ENCODE assay signal across 19 mouse cellular contexts in the genomic region with DNA sequence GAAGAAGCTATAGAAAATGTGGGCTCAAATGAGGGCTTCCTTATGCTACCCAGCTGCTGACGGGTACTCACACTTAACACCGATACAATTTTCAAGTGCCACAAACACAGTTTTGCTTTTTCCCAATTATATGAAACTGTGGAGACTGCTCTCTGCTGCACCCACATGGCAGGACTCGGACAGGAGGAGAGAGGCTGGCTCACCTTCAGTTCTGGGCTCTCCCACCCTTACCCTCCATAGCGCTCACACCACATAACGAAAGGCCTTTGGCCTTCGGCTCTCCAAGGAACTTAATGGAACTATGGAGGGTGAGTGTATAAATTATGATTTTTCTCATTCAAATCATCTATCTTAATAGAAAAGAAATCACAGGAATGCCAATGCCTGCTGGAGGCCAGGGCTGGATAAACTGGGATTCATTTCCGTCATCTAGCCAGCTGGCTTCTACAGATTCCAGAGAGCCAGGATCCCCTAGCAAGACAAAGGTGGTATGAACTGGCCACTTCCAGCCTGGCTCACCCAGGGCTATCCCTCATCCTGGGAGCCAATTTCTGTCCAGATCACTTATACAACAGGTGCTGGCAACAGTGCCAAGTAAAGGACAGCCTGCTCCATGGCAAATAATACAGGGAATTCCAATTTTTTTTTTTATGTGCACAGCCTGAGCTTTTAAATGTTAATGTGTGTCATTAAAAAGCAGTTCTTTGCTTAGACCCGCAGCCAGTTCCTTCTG. TPM values are rescaled to one million over a fixed set of nuclear protein-coding genes. Genes with fewer than 3 reads are reported as not detected.
DNase-seq lines count a peak whose midpoint lies in the region; ATAC-seq and TF ChIP-seq lines count a peak whose summit lies in the region.
"Had no signal": no experiment of that assay in that cellular context is flagged by ENCODE, and none has a peak within 500 bp of the region (broad histone marks: within the 10 kb centered on the region; RNA-seq: fewer than 3 reads in every experiment).

No protein-coding gene starts in this region.

- H3K9ac ChIP-seq in neural tube, embryonic 15.5 days (replicated peaks), result no peak overlapping the region
- H3K9ac ChIP-seq: liver, embryonic 13.5 days had no signal

- no peak for TF ChIP-seq POLR2A in kidney, adult 2 months (IDR thresholded peaks at IDR 0.05; ENCODE audit: low read depth, low read length)

- WGBS in kidney, adult 2 months, result 81% methylated on average over 8 of the region's 8 CpGs
- WGBS in neural tube, embryonic 15.5 days, result 67% methylated on average over 8 of the region's 8 CpGs

- no peaks in the 10 kb centered on the region for H3K4me1 ChIP-seq in kidney, adult 2 months (ENCODE audit: control insufficient read depth, insufficient read depth, low read length)
- no peaks in the 10 kb centered on the region for H3K4me1 ChIP-seq in neural tube, embryonic 15.5 days
- H3K4me1 ChIP-seq: liver, embryonic 13.5 days had no signal

- H3K27me3 ChIP-seq in kidney, adult 2 months (replicated peaks; ENCODE audit: control insufficient read depth, insufficient read depth, low read length), result no peaks in the 10 kb centered on the region
- 0 out of 2 replicates have a peak, but pooled peaks cover 2% of the 10 kb centered on the region for H3K27me3 ChIP-seq in neural tube, embryonic 15.5 days (replicated peaks)
- H3K27me3 ChIP-seq: CH12.LX; liver, embryonic 13.5 days; Patski had no signal

- no peak overlapping the region for H3K4me2 ChIP-seq in neural tube, embryonic 15.5 days
- H3K4me2 ChIP-seq: liver, embryonic 13.5 days had no signal

- TF ChIP-seq CTCF in kidney, adult 2 months (conservative IDR thresholded peaks at IDR 0.05; ENCODE audit: insufficient read depth, insufficient read length, low read depth, low read length), result no peak

- H3K27ac ChIP-seq in kidney, adult 2 months (ENCODE audit: insufficient read depth, low read depth, low read length), result no peak overlapping the region
- no peak overlapping the region for H3K27ac ChIP-seq in neural tube, embryonic 15.5 days (replicated peaks)
- H3K27ac ChIP-seq: liver, embryonic 13.5 days; midbrain, embryonic 10.5 days had no signal

- ATAC-seq in cerebellum, adult (ENCODE audit: insufficient number of reproducible peaks, low FRiP score, low TSS enrichment), result peak; percentile 79
- 0 out of 2 replicates have a peak, but pooled peaks have one; percentile 38 for ATAC-seq in neural tube, embryonic 15.5 days (ENCODE audit: low FRiP score)
- ATAC-seq: inflammation-experienced regulatory T-cells, adult 6 months; Patski had no signal

- H3K36me3 ChIP-seq in kidney, adult 2 months (ENCODE audit: control insufficient read depth, insufficient read depth, low read length), result no peaks in the 10 kb centered on the region
- H3K36me3 ChIP-seq in neural tube, embryonic 15.5 days, result no peaks in the 10 kb centered on the region
- H3K36me3 ChIP-seq: liver, embryonic 13.5 days had no signal

- H3K9me3 ChIP-seq in neural tube, embryonic 15.5 days (replicated peaks), result no peaks in the 10 kb centered on the region
- H3K9me3 ChIP-seq: liver, embryonic 13.5 days; midbrain, embryonic 10.5 days had no signal

- no peak for DNase-seq in cerebellum, postnatal 4 days (ENCODE audit: low spot score in 2 of 2)
- peak; percentile 29 for DNase-seq in kidney, adult 2 months
- DNase-seq in kidney, postnatal 14 days, result no peak
- no peak for DNase-seq in neural tube, embryonic 10.5 days (ENCODE audit: extremely low spot score, low spot score)
- no peak for DNase-seq in urinary bladder, postnatal 10 days (ENCODE audit: low spot score)
- no peak for DNase-seq in gastrocnemius, postnatal 10 days
- DNase-seq: heart, postnatal 14 days; layer of hippocampus, adult 9-11 months; liver, embryonic 13.5 days; lung, postnatal 14 days; right cerebral cortex, postnatal 25 days; thymus, adult 2 months had no signal

- H3K4me3 ChIP-seq in kidney, adult 2 months (ENCODE audit: insufficient read depth, low read depth, low read length), result no peak overlapping the region
- H3K4me3 ChIP-seq in neural tube, embryonic 15.5 days (replicated peaks), result no peak overlapping the region
- H3K4me3 ChIP-seq: liver, embryonic 13.5 days; midbrain, embryonic 10.5 days; myocyte had no signal

RNA-seq across cellular contexts. Expression of a gene that starts 36.7 kb away (rescaled TPM):
- 6.6 and 8.4 TPM in 2 replicates for polyA plus RNA-seq in kidney, adult 2 months (2012; rRNA removed)
- polyA plus RNA-seq in neural tube, embryonic 15.5 days (2015; fragmentation: Nextera tagmentation; extraction: Ambion mirVana), result 7.0 and 9.2 TPM in 2 replicates
- total RNA-seq in gastrocnemius, postnatal 10 days (2021), result 10 to 100 TPM; 14.6 to 14.8 TPM

RNA-seq across cellular contexts. Expression of a gene that starts 36.7 kb away (rescaled TPM):
- polyA plus RNA-seq in kidney, adult 2 months (2012; rRNA removed), result 0.31 and 0.50 TPM in 2 replicates
- polyA plus RNA-seq in neural tube, embryonic 15.5 days (2015; fragmentation: Nextera tagmentation; extraction: Ambion mirVana), result 2.3 and 2.7 TPM in 2 replicates
- 1 to 10 TPM; 2.0 to 3.9 TPM for total RNA-seq in gastrocnemius, postnatal 10 days (2021)
